Mouse (Mus musculus): Measurements from ENCODE around the gene Tbc1d22b. TPM values are rescaled to one million over a fixed set of nuclear protein-coding genes. Genes with fewer than 3 reads are reported as not detected.

The Tbc1d22b gene
- polyA plus RNA-seq, 1 experiment from 2014 or later, result 32.6 TPM

- peaks cover 7% of the 10 kb centered on the region for H3K4me1 ChIP-seq (replicated peaks)
- H3K36me3 ChIP-seq, result no peaks in the 10 kb centered on the region
- H3K9me3 ChIP-seq, result no peaks in the 10 kb centered on the region
- no peak overlapping the region for H3K4me2 ChIP-seq
- no peak overlapping the region for H3K27ac ChIP-seq (replicated peaks)
- 91% methylated on average over 5 of the region's 5 CpGs for WGBS
- no peaks in the 10 kb centered on the region for H3K27me3 ChIP-seq
- no peak overlapping the region for H3K4me3 ChIP-seq
- no peak for ATAC-seq (ENCODE audit: low FRiP score, low read depth)
- H3K9ac ChIP-seq, result no peak overlapping the region
Measured at GRCm38 (mm10) chr17:29545241-29545640, 4.3 kb upstream of the Tbc1d22b start.

GRCm38 (mm10) chr17:29548494-29548893 is 1.1 kb upstream of the Tbc1d22b start:
- Histone ChIP-seq H3K4me3 (no peak overlapping the region), H3K27ac (replicated peaks) (no peak overlapping the region), H3K9ac (no peak overlapping the region), H3K27me3 (no peaks in the 10 kb centered on the region), H3K9me3 (no peaks in the 10 kb centered on the region), H3K4me1 (replicated peaks) (peaks cover 21% of the 10 kb centered on the region), H3K36me3 (no peaks in the 10 kb centered on the region), H3K4me2 (no peak overlapping the region)
- ATAC-seq (ENCODE audit: low FRiP score, low read depth), result no peak
- WGBS, result 72% methylated on average over 3 of the region's 3 CpGs

- peak overlapping the region; percentile 85 for H3K4me2 ChIP-seq
- H3K27ac ChIP-seq (replicated peaks), result no peak overlapping the region
- no peaks in the 10 kb centered on the region for H3K36me3 ChIP-seq
- no peaks in the 10 kb centered on the region for H3K27me3 ChIP-seq
- 53% methylated on average over 8 of the region's 8 CpGs for WGBS
- peak; percentile 28; the same call in 1 of the 2 replicates for ATAC-seq (ENCODE audit: low FRiP score, low read depth)
- H3K4me3 ChIP-seq, result peak overlapping the region; percentile 71; the same call in 1 of the 2 replicates
- H3K9me3 ChIP-seq, result no peaks in the 10 kb centered on the region
- H3K4me1 ChIP-seq (replicated peaks), result peaks cover 21% of the 10 kb centered on the region
- no peak overlapping the region for H3K9ac ChIP-seq
Measured at GRCm38 (mm10) chr17:29548994-29549393, 591 bp upstream of the Tbc1d22b start.

- Histone ChIP-seq H3K4me1 (replicated peaks) (peaks cover 21% of the 10 kb centered on the region), H3K9ac (no peak overlapping the region)
Measured at GRCm38 (mm10) chr17:29551019-29551418, 1.4 kb downstream of the Tbc1d22b start.

GRCm38 (mm10) chr17:29552162-29552732 is 2.7 kb downstream of the Tbc1d22b start, which contains the start of gene Tmem217:
Gene Tmem217 (minus strand): TSS chr17:29552385.
- peaks cover 21% of the 10 kb centered on the region for H3K4me1 ChIP-seq (replicated peaks)
- no peak for ATAC-seq (ENCODE audit: low FRiP score, low read depth)
- H3K27ac ChIP-seq (replicated peaks), result no peak within 1 kb of the TSS
- WGBS, result 92% methylated on average over 5 of the region's 5 CpGs
- H3K4me3 ChIP-seq, result no peak within 1 kb of the TSS
- no peak within 1 kb of the TSS for H3K9ac ChIP-seq
- no peaks in the 10 kb centered on the region for H3K9me3 ChIP-seq
- H3K36me3 ChIP-seq, result no peaks in the 10 kb centered on the region
- peak within 1 kb of the TSS; percentile 85; the same call in 1 of the 2 replicates for H3K4me2 ChIP-seq
- no peaks in the 10 kb centered on the region for H3K27me3 ChIP-seq

More at GRCm38 (mm10) chr17:29551019-29551418, 1.4 kb downstream of the Tbc1d22b start:
- H3K27ac ChIP-seq (replicated peaks), result no peak overlapping the region
- ATAC-seq (ENCODE audit: low FRiP score, low read depth), result no peak
- 64% methylated on average over 6 of the region's 6 CpGs for WGBS
- peak overlapping the region; percentile 85 for H3K4me2 ChIP-seq
- no peaks in the 10 kb centered on the region for H3K27me3 ChIP-seq
- H3K36me3 ChIP-seq, result no peaks in the 10 kb centered on the region
- peak overlapping the region; percentile 71; the same call in 1 of the 2 replicates for H3K4me3 ChIP-seq
- no peaks in the 10 kb centered on the region for H3K9me3 ChIP-seq

- ATAC-seq (ENCODE audit: low FRiP score, low read depth), result no peak
- H3K9me3 ChIP-seq, result no peaks in the 10 kb centered on the region
Measured at GRCm38 (mm10) chr17:29554176-29554575, 4.6 kb downstream of the Tbc1d22b start.

GRCm38 (mm10) chr17:29556456-29556855 is 6.9 kb downstream of the Tbc1d22b start:
- WGBS, result 91% methylated on average over 10 of the region's 10 CpGs
- ATAC-seq (ENCODE audit: low FRiP score, low read depth), result no peak

More at GRCm38 (mm10) chr17:29554176-29554575, 4.6 kb downstream of the Tbc1d22b start:
- no peaks in the 10 kb centered on the region for H3K27me3 ChIP-seq
- no peak overlapping the region for H3K9ac ChIP-seq
- no peak overlapping the region for H3K4me3 ChIP-seq
- H3K4me1 ChIP-seq (replicated peaks), result peaks cover 20% of the 10 kb centered on the region
- no peak overlapping the region for H3K27ac ChIP-seq (replicated peaks)
- no peak overlapping the region for H3K4me2 ChIP-seq
- no peaks in the 10 kb centered on the region for H3K36me3 ChIP-seq

GRCm38 (mm10) chr17:29556893-29557292 is 7.3 kb downstream of the Tbc1d22b start:
- H3K27me3 ChIP-seq, result no peaks in the 10 kb centered on the region
- no peaks in the 10 kb centered on the region for H3K4me1 ChIP-seq (replicated peaks)
- no peaks in the 10 kb centered on the region for H3K9me3 ChIP-seq
- H3K36me3 ChIP-seq, result no peaks in the 10 kb centered on the region
- H3K9ac ChIP-seq, result no peak overlapping the region
- no peak overlapping the region for H3K4me2 ChIP-seq
- no peak for ATAC-seq (ENCODE audit: low FRiP score, low read depth)
- WGBS, result 94% methylated on average over 7 of the region's 7 CpGs
- no peak overlapping the region for H3K4me3 ChIP-seq
- no peak overlapping the region for H3K27ac ChIP-seq (replicated peaks)

More at GRCm38 (mm10) chr17:29556456-29556855, 6.9 kb downstream of the Tbc1d22b start:
- no peaks in the 10 kb centered on the region for H3K9me3 ChIP-seq
- no peak overlapping the region for H3K4me3 ChIP-seq
- H3K4me1 ChIP-seq (replicated peaks), result peaks cover 2% of the 10 kb centered on the region
- no peaks in the 10 kb centered on the region for H3K36me3 ChIP-seq
- H3K27me3 ChIP-seq, result no peaks in the 10 kb centered on the region
- H3K9ac ChIP-seq, result no peak overlapping the region
- H3K4me2 ChIP-seq, result no peak overlapping the region
- no peak overlapping the region for H3K27ac ChIP-seq (replicated peaks)

- no peaks in the 10 kb centered on the region for H3K36me3 ChIP-seq
Measured at GRCm38 (mm10) chr17:29558476-29558875, 8.9 kb downstream of the Tbc1d22b start.

GRCm38 (mm10) chr17:29565521-29565920 is 15.9 kb downstream of the Tbc1d22b start:
- WGBS, result 98% methylated on average over 5 of the region's 5 CpGs
- Histone ChIP-seq H3K36me3 (peaks cover 5% of the 10 kb centered on the region; the same call in 1 of the 2 replicates), H3K27ac (replicated peaks) (no peak overlapping the region), H3K9ac (no peak overlapping the region), H3K9me3 (no peaks in the 10 kb centered on the region), H3K4me2 (no peak overlapping the region), H3K4me1 (replicated peaks) (no peaks in the 10 kb centered on the region), H3K4me3 (no peak overlapping the region), H3K27me3 (no peaks in the 10 kb centered on the region)
- no peak for ATAC-seq (ENCODE audit: low FRiP score, low read depth)

More at GRCm38 (mm10) chr17:29558476-29558875, 8.9 kb downstream of the Tbc1d22b start:
- Histone ChIP-seq H3K27me3 (no peaks in the 10 kb centered on the region), H3K9me3 (no peaks in the 10 kb centered on the region), H3K4me1 (replicated peaks) (no peaks in the 10 kb centered on the region), H3K27ac (replicated peaks) (no peak overlapping the region), H3K9ac (no peak overlapping the region), H3K4me2 (no peak overlapping the region), H3K4me3 (no peak overlapping the region)
- ATAC-seq (ENCODE audit: low FRiP score, low read depth), result no peak
- WGBS, result 76% methylated on average over 5 of the region's 5 CpGs

- no peak for ATAC-seq (ENCODE audit: low FRiP score, low read depth)
- H3K4me2 ChIP-seq, result no peak overlapping the region
- H3K9ac ChIP-seq, result no peak overlapping the region
- no peaks in the 10 kb centered on the region for H3K4me1 ChIP-seq (replicated peaks)
- peaks cover 28% of the 10 kb centered on the region for H3K36me3 ChIP-seq
- WGBS, result 92% methylated on average over 15 of the region's 15 CpGs
- H3K4me3 ChIP-seq, result no peak overlapping the region
- H3K9me3 ChIP-seq, result no peaks in the 10 kb centered on the region
- H3K27ac ChIP-seq (replicated peaks), result no peak overlapping the region
- H3K27me3 ChIP-seq, result no peaks in the 10 kb centered on the region
Measured at GRCm38 (mm10) chr17:29568435-29568834, 18.9 kb downstream of the Tbc1d22b start.

- WGBS, result 69% methylated on average over 6 of the region's 6 CpGs
- peaks cover 28% of the 10 kb centered on the region for H3K36me3 ChIP-seq
- no peaks in the 10 kb centered on the region for H3K27me3 ChIP-seq
- no peak overlapping the region for H3K27ac ChIP-seq (replicated peaks)
- H3K4me1 ChIP-seq (replicated peaks), result no peaks in the 10 kb centered on the region
- H3K4me2 ChIP-seq, result no peak overlapping the region
- no peak overlapping the region for H3K4me3 ChIP-seq
- H3K9ac ChIP-seq, result no peak overlapping the region
- ATAC-seq (ENCODE audit: low FRiP score, low read depth), result no peak
- no peaks in the 10 kb centered on the region for H3K9me3 ChIP-seq
Measured at GRCm38 (mm10) chr17:29569831-29570230, 20.2 kb downstream of the Tbc1d22b start.
